Mouse (Mus musculus) hematopoietic stem cell, adult 5-6 weeks (primary cell): Measurements from ENCODE around the gene Kif26a. TPM values are rescaled to one million over a fixed set of nuclear protein-coding genes. Genes with fewer than 3 reads are reported as not detected.

ENCODE experiments used
- ATAC-seq, 2 experiments: fragments of 125-278 bp in 1 of 2; replicated peaks in 1 of 2; 2 replicates each; pipeline ENCODE4 v1.8.0; 2016 to 2017; ENCODE audit warnings: inconsistent platforms in 2 of 2, mild to moderate bottlenecking in 2 of 2, moderate number of reproducible peaks in 2 of 2, low read depth in 1 of 2, moderate TSS enrichment in 1 of 2; ENCODE audit not compliant: low FRiP score in 2 of 2, poor library complexity in 2 of 2, severe bottlenecking in 2 of 2, insufficient read depth in 1 of 2, low TSS enrichment in 1 of 2
- total RNA-seq: library from RNA; stranded (forward); fragments of 172-1452, 232-1000 nt; gene quantifications from 2 replicates; pipeline ENCODE4 v1.2.3, GENCODE M21; 2017

Kif26a gene
- total RNA-seq: not detected in 2 replicates

GRCm38 (mm10) chr12:112145875-112146651, at the start of gene Kif26a:
Gene Kif26a (plus strand): TSS chr12:112146208.
- 0 out of 4 replicates have a peak, but pooled peaks of 1 of the 2 experiments have one; percentile 19 for ATAC-seq

GRCm38 (mm10) chr12:112096733-112097117, 49.3 kb upstream of the Kif26a start:
- no peak for ATAC-seq

- ATAC-seq: no peak
These were observed 45.9 kb upstream of the Kif26a start for GRCm38 (mm10) chr12:112100106-112100505.

GRCm38 (mm10) chr12:112101045-112101444, 45.0 kb upstream of the Kif26a start:
- no peak for ATAC-seq

GRCm38 (mm10) chr12:112103179-112103578, 42.8 kb upstream of the Kif26a start:
- ATAC-seq: no peak

- ATAC-seq: no peak
These were observed 41.1 kb upstream of the Kif26a start for GRCm38 (mm10) chr12:112104890-112105289.

- ATAC-seq: no peak
These were observed 39.5 kb upstream of the Kif26a start, which contains the start of gene Aspg for GRCm38 (mm10) chr12:112106541-112106971. Gene Aspg (plus strand): TSS chr12:112106679.

- ATAC-seq: no peak
These were observed 38.3 kb upstream of the Kif26a start for GRCm38 (mm10) chr12:112107685-112108084.

GRCm38 (mm10) chr12:112108696-112109445, 37.1 kb upstream of the Kif26a start:
- no peak for ATAC-seq

- ATAC-seq: no peak
These were observed 36.3 kb upstream of the Kif26a start for GRCm38 (mm10) chr12:112109701-112110100.

GRCm38 (mm10) chr12:112111323-112111722, 34.7 kb upstream of the Kif26a start:
- no peak for ATAC-seq

GRCm38 (mm10) chr12:112112235-112112634, 33.8 kb upstream of the Kif26a start:
- ATAC-seq: no peak

GRCm38 (mm10) chr12:112112686-112113396, 33.2 kb upstream of the Kif26a start:
- no peak for ATAC-seq

GRCm38 (mm10) chr12:112113710-112114109, 32.3 kb upstream of the Kif26a start:
- peak; percentile 65 to 83; a peak in 3 of 4 replicates for ATAC-seq

- ATAC-seq: no peak
These were observed 29.0 kb upstream of the Kif26a start for GRCm38 (mm10) chr12:112117006-112117405.

- no peak for ATAC-seq
These were observed 28.4 kb upstream of the Kif26a start for GRCm38 (mm10) chr12:112117649-112118048.

GRCm38 (mm10) chr12:112121188-112121587, 24.8 kb upstream of the Kif26a start:
- ATAC-seq: no peak

- ATAC-seq: peak; percentile 34 to 76
These were observed 20.1 kb upstream of the Kif26a start for GRCm38 (mm10) chr12:112125903-112126302.
